In the genomic region with DNA sequence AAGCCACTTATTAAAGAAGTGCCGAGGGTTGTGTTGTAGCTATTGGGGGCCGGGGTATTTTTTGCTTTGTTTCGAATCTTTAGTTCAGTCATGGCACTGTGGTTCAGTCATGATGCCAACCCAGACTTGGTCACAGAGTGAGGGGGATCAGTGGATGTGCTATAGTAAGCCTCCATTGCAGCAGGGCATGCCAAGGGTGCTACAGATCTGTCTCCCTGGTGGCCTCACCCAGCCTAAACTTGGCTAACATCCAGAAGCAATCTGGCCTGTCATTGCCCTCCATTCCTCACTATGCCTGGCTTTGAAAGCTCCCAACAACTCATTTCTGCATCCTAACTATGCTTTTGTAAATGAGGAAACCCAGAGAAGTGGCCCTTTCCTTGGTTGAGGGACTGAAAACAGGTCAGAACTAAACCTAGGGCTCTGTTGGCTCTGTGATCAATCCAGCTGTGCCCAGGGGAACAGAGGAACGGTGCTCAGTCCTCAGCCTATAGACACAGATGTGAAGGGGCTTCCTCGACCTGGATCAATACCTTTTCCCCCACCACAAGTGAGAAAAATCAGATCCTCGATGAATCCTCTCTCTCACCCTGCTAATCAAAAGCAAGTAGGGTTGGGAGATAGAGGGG, we compare ENCODE assay signal across 20 mouse cellular contexts.
DNase-seq lines count a peak whose midpoint lies in the region; ATAC-seq and TF ChIP-seq lines count a peak whose summit lies in the region.
"Had no signal": no experiment of that assay in that cellular context is flagged by ENCODE, and none has a peak within 500 bp of the region (broad histone marks: within the 10 kb centered on the region; RNA-seq: fewer than 3 reads in every experiment).

No protein-coding gene starts in this region.

- H3K4me3 ChIP-seq in forebrain, embryonic 10.5 days = no peak overlapping the region
- no peak overlapping the region for H3K4me3 ChIP-seq in forebrain, embryonic 12.5 days (replicated peaks)
- no peak overlapping the region for H3K4me3 ChIP-seq in midbrain, embryonic 12.5 days
- H3K4me3 ChIP-seq in midbrain, postnatal 0 days (ENCODE audit: low read depth, low read length) = no peak overlapping the region
- H3K4me3 ChIP-seq in hindbrain, embryonic 12.5 days = no peak overlapping the region
- no peak overlapping the region for H3K4me3 ChIP-seq in midbrain, embryonic 16.5 days (ENCODE audit: low read depth, low read length)
- H3K4me3 ChIP-seq: heart, embryonic 13.5 days; intestine, embryonic 15.5 days; limb, embryonic 13.5 days; liver, embryonic 13.5 days; lung, embryonic 15.5 days; neural tube, embryonic 12.5 days had no signal

- peaks cover 51% of the 10 kb centered on the region for H3K27me3 ChIP-seq in forebrain, embryonic 10.5 days (ENCODE audit: poor library complexity, severe bottlenecking)
- H3K27me3 ChIP-seq in forebrain, embryonic 12.5 days = peaks cover 19% of the 10 kb centered on the region; the same call in 1 of the 2 replicates
- H3K27me3 ChIP-seq in midbrain, embryonic 12.5 days = peaks cover 49% of the 10 kb centered on the region
- H3K27me3 ChIP-seq in midbrain, postnatal 0 days (ENCODE audit: insufficient read depth, low read length) = no peaks in the 10 kb centered on the region
- H3K27me3 ChIP-seq in hindbrain, embryonic 12.5 days = peaks cover 36% of the 10 kb centered on the region
- H3K27me3 ChIP-seq in midbrain, embryonic 16.5 days (ENCODE audit: control insufficient read depth, insufficient read depth, low read depth, low read length) = peaks cover 3% of the 10 kb centered on the region; the same call in 1 of the 2 replicates
- H3K27me3 ChIP-seq: heart, embryonic 13.5 days; intestine, embryonic 15.5 days; lung, embryonic 15.5 days had no signal

- H3K9me3 ChIP-seq in forebrain, embryonic 10.5 days = peaks cover 10% of the 10 kb centered on the region
- 0 out of 2 replicates have a peak, but pooled peaks cover 3% of the 10 kb centered on the region for H3K9me3 ChIP-seq in forebrain, embryonic 12.5 days
- peaks cover 7% of the 10 kb centered on the region; the same call in 1 of the 2 replicates for H3K9me3 ChIP-seq in midbrain, embryonic 12.5 days
- H3K9me3 ChIP-seq in midbrain, postnatal 0 days (ENCODE audit: low read length) = no peaks in the 10 kb centered on the region
- H3K9me3 ChIP-seq in hindbrain, embryonic 12.5 days (replicated peaks) = peaks cover 3% of the 10 kb centered on the region; the same call in 1 of the 2 replicates
- H3K9me3 ChIP-seq in midbrain, embryonic 16.5 days (replicated peaks; ENCODE audit: control insufficient read depth, low read length, poor library complexity, severe bottlenecking) = no peaks in the 10 kb centered on the region
- H3K9me3 ChIP-seq: intestine, embryonic 15.5 days; liver, embryonic 13.5 days; lung, embryonic 15.5 days had no signal

- H3K9ac ChIP-seq in forebrain, embryonic 12.5 days = no peak overlapping the region
- no peak overlapping the region for H3K9ac ChIP-seq in midbrain, embryonic 12.5 days (replicated peaks)
- no peak overlapping the region for H3K9ac ChIP-seq in midbrain, postnatal 0 days (replicated peaks; ENCODE audit: low read length, poor library complexity, severe bottlenecking)
- no peak overlapping the region for H3K9ac ChIP-seq in hindbrain, embryonic 12.5 days
- no peak overlapping the region for H3K9ac ChIP-seq in midbrain, embryonic 16.5 days (ENCODE audit: low read depth, low read length)
- H3K9ac ChIP-seq: heart, embryonic 13.5 days; intestine, embryonic 15.5 days; limb, embryonic 13.5 days; liver, embryonic 13.5 days; lung, embryonic 15.5 days; neural tube, embryonic 12.5 days had no signal

- peak overlapping the region; percentile 41; the same call in 1 of the 2 replicates for H3K27ac ChIP-seq in forebrain, embryonic 10.5 days
- no peak overlapping the region for H3K27ac ChIP-seq in forebrain, embryonic 12.5 days
- H3K27ac ChIP-seq in midbrain, embryonic 12.5 days (replicated peaks) = peak overlapping the region; percentile 15; the same call in 1 of the 2 replicates
- H3K27ac ChIP-seq in midbrain, postnatal 0 days (ENCODE audit: low read depth, low read length) = no peak overlapping the region
- H3K27ac ChIP-seq in hindbrain, embryonic 12.5 days = no peak overlapping the region
- H3K27ac ChIP-seq in midbrain, embryonic 16.5 days (ENCODE audit: low read length) = no peak overlapping the region
- H3K27ac ChIP-seq: heart, embryonic 13.5 days; intestine, embryonic 15.5 days; limb, embryonic 13.5 days; liver, embryonic 13.5 days; lung, embryonic 15.5 days; macrophage; neural tube, embryonic 12.5 days had no signal

- ATAC-seq in forebrain, embryonic 12.5 days (ENCODE audit: low FRiP score) = no peak
- ATAC-seq in midbrain, embryonic 12.5 days (ENCODE audit: low FRiP score, low read depth) = no peak
- ATAC-seq in midbrain, postnatal 0 days (ENCODE audit: low FRiP score) = no peak
- ATAC-seq in hindbrain, embryonic 12.5 days (ENCODE audit: low FRiP score) = peak; percentile 46; the same call in 1 of the 2 replicates
- 0 out of 2 replicates have a peak, but pooled peaks have one; percentile 45 for ATAC-seq in midbrain, embryonic 16.5 days
- ATAC-seq: intestine, embryonic 15.5 days had no signal

- 83% methylated on average over 6 of the region's 6 CpGs for WGBS in forebrain, embryonic 10.5 days
- 71% methylated on average over 6 of the region's 6 CpGs for WGBS in forebrain, embryonic 12.5 days
- 66% methylated on average over 6 of the region's 6 CpGs for WGBS in midbrain, embryonic 12.5 days
- 62% methylated on average over 6 of the region's 6 CpGs for WGBS in midbrain, postnatal 0 days
- 67% methylated on average over 6 of the region's 6 CpGs for WGBS in hindbrain, embryonic 12.5 days
- WGBS in midbrain, embryonic 16.5 days = 62% methylated on average over 6 of the region's 6 CpGs

- DNase-seq in forebrain, embryonic 10.5 days (ENCODE audit: extremely low spot score, low spot score) = no peak
- DNase-seq in midbrain, postnatal 0 days (ENCODE audit: low spot score) = no peak
- no peak for DNase-seq in left cerebral cortex, adult 8-10 months (ENCODE audit: low spot score in 2 of 2)
- no peak for DNase-seq in embryo, embryonic 10 days (ENCODE audit: low spot score)
- DNase-seq: adrenal gland, adult 2 months; embryo, embryonic 11 days; heart, adult 18-20 months; heart, postnatal 36 days; liver, embryonic 13.5 days; thymus, adult 2 months had no signal

- H3K4me1 ChIP-seq in forebrain, embryonic 10.5 days = peaks cover 20% of the 10 kb centered on the region
- peaks cover 17% of the 10 kb centered on the region for H3K4me1 ChIP-seq in forebrain, embryonic 12.5 days
- peaks cover 18% of the 10 kb centered on the region for H3K4me1 ChIP-seq in midbrain, embryonic 12.5 days
- 0 out of 2 replicates have a peak, but pooled peaks cover 2% of the 10 kb centered on the region for H3K4me1 ChIP-seq in midbrain, postnatal 0 days (ENCODE audit: insufficient read depth, low read length)
- peaks cover 19% of the 10 kb centered on the region for H3K4me1 ChIP-seq in hindbrain, embryonic 12.5 days
- peaks cover 10% of the 10 kb centered on the region for H3K4me1 ChIP-seq in midbrain, embryonic 16.5 days (ENCODE audit: control insufficient read depth, insufficient read depth, low read length)
- H3K4me1 ChIP-seq: liver, embryonic 13.5 days had no signal

- no peak overlapping the region for H3K4me2 ChIP-seq in forebrain, embryonic 12.5 days
- no peak overlapping the region for H3K4me2 ChIP-seq in midbrain, embryonic 12.5 days (replicated peaks)
- H3K4me2 ChIP-seq in midbrain, postnatal 0 days (ENCODE audit: low read depth, low read length, poor library complexity, severe bottlenecking) = no peak overlapping the region
- no peak overlapping the region for H3K4me2 ChIP-seq in hindbrain, embryonic 12.5 days (replicated peaks)
- H3K4me2 ChIP-seq in midbrain, embryonic 16.5 days (ENCODE audit: low read length) = no peak overlapping the region
- H3K4me2 ChIP-seq: heart, embryonic 13.5 days; intestine, embryonic 15.5 days; limb, embryonic 13.5 days; liver, embryonic 13.5 days; lung, embryonic 15.5 days; neural tube, embryonic 12.5 days had no signal

- TF ChIP-seq CTCF in midbrain, postnatal 0 days (IDR thresholded peaks at IDR 0.05) = no peak

- H3K36me3 ChIP-seq in forebrain, embryonic 10.5 days (replicated peaks) = no peaks in the 10 kb centered on the region
- H3K36me3 ChIP-seq in forebrain, embryonic 12.5 days (replicated peaks) = no peaks in the 10 kb centered on the region
- H3K36me3 ChIP-seq in midbrain, embryonic 12.5 days = no peaks in the 10 kb centered on the region
- no peaks in the 10 kb centered on the region for H3K36me3 ChIP-seq in midbrain, postnatal 0 days (ENCODE audit: insufficient read depth, low read length)
- no peaks in the 10 kb centered on the region for H3K36me3 ChIP-seq in hindbrain, embryonic 12.5 days
- H3K36me3 ChIP-seq in midbrain, embryonic 16.5 days (ENCODE audit: control insufficient read depth, insufficient read depth, low read length) = no peaks in the 10 kb centered on the region
- H3K36me3 ChIP-seq: heart, embryonic 13.5 days; intestine, embryonic 15.5 days; limb, embryonic 13.5 days; liver, embryonic 13.5 days; lung, embryonic 15.5 days; neural tube, embryonic 12.5 days had no signal

Comparison
In these comparisons a context has a peak if more than half of its experiments do, and no peak if none do; other contexts are left out.
1. H3K27ac ChIP-seq: peak in forebrain, embryonic 10.5 days (single experiment) and midbrain, embryonic 12.5 days (single experiment); none in forebrain, embryonic 12.5 days (single experiment), midbrain, postnatal 0 days (single experiment), hindbrain, embryonic 12.5 days (single experiment) and midbrain, embryonic 16.5 days (single experiment).
2. ATAC-seq: peak in hindbrain, embryonic 12.5 days (single experiment) and midbrain, embryonic 16.5 days (single experiment); none in forebrain, embryonic 12.5 days (single experiment), midbrain, embryonic 12.5 days (single experiment) and midbrain, postnatal 0 days (single experiment).